Mouse (Mus musculus) liver, embryonic 14.5 days (tissue): ENCODE measurements around the gene Wnt7b.

Experiments
- CTCF ChIP-seq: IDR thresholded peaks from 2 replicates; pipeline ENCODE4 v1.5.1; 2016; ENCODE audit warnings: antibody characterized with exemption, low read depth, control low read depth
- EP300 ChIP-seq: IDR thresholded peaks from 2 replicates; pipeline ENCODE4 v1.6.1; 2016; ENCODE audit warnings: antibody characterized with exemption, low read depth

DNA sequence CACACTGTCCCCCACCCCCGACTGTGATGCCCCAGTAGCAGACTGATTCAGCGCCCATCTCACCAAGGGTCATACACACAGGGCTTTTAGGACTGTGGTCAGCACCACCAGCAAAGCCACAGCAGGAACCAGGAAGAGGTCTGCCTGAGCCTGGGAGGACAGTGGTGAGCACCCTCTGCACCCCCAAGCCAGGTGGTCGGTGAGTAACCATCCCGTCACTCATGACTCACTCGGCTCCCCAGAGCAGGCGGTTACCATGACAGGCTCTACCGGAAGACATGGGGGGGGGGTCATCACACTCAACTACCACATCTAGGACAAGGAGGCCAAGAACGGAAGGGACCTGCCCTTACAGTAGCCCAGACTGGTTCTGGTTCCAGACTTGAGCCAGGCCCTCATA is 7.7 kb downstream of the Wnt7b start:
- TF ChIP-seq CTCF (no peak), EP300 (no peak)
